In genomic region chr9:124275064-124275463, GRCm38 (mm10) we compare ENCODE assay signal across 31 mouse cellular contexts. TPM values are rescaled to one million over a fixed set of nuclear protein-coding genes. Genes with fewer than 3 reads are reported as not detected.
DNase-seq lines count a peak whose midpoint lies in the region; ATAC-seq lines count a peak whose summit lies in the region.
"Had no signal": no experiment of that assay in that cellular context is flagged by ENCODE, and none has a peak within 500 bp of the region (broad histone marks: within the 10 kb centered on the region; RNA-seq: fewer than 3 reads in every experiment).

No protein-coding gene starts in this region.

- ATAC-seq in granulocyte monocyte progenitor cell, adult 5-6 weeks (replicated peaks; ENCODE audit: poor library complexity, severe bottlenecking) = peak; percentile 67
- no peak for ATAC-seq in hindbrain, embryonic 11.5 days (ENCODE audit: low FRiP score)
- ATAC-seq: activated CD4-positive, CD25-positive, alpha-beta regulatory T cell, adult 4 months; forebrain, embryonic 13.5 days; forebrain, embryonic 16.5 days; hindbrain, postnatal 0 days; inflammation-experienced regulatory T-cells, adult 6 months; intestine, embryonic 16.5 days had no signal

- H3K36me3 ChIP-seq in splenic B cell, adult 2 months (ENCODE audit: control insufficient read depth, insufficient read depth, low read length, poor library complexity, severe bottlenecking) = no peaks in the 10 kb centered on the region; the same call in none of the 2 replicates
- H3K36me3 ChIP-seq in hindbrain, embryonic 11.5 days (ENCODE audit: control insufficient read depth, insufficient read depth, low read length) = peaks cover 5% of the 10 kb centered on the region; the same call in 1 of the 2 replicates

- peak; percentile 78 for DNase-seq in MEL-GATA-1-ER (ENCODE audit: extremely low read depth, low read depth)
- DNase-seq in splenic B cell, adult 2 months (ENCODE audit: low read depth, low spot score) = peak; percentile 62
- no peak for DNase-seq in hindbrain, embryonic 11.5 days (ENCODE audit: low spot score)
- no peak for DNase-seq in cerebellum, postnatal 4 days (ENCODE audit: low spot score in 2 of 2)
- no peak for DNase-seq in urinary bladder, postnatal 25 days (ENCODE audit: low spot score)
- DNase-seq: adrenal gland, adult 8-10 months; adrenal gland, postnatal 25 days; cerebellum, adult 11-12 months; cerebellum, adult 8-10 months; cerebellum, postnatal 10 days; cerebellum, postnatal 36 days; embryo, embryonic 11 days; gastrocnemius, adult 2 months; gastrocnemius, postnatal 14 days; heart, adult 18-20 months; heart, postnatal 10 days; heart, postnatal 36 days had no signal

- no peaks in the 10 kb centered on the region for H3K4me1 ChIP-seq in hindbrain, embryonic 11.5 days (replicated peaks; ENCODE audit: control insufficient read depth, insufficient read depth, low read length)
- H3K4me1 ChIP-seq: embryonic facial prominence, embryonic 10.5 days; embryonic facial prominence, embryonic 13.5 days; forebrain, embryonic 10.5 days; heart, embryonic 12.5 days; heart, embryonic 15.5 days; hindbrain, embryonic 10.5 days had no signal

- no peak overlapping the region for H3K27ac ChIP-seq in hindbrain, embryonic 11.5 days (ENCODE audit: low read depth, low read length)
- H3K27ac ChIP-seq: embryonic facial prominence, embryonic 10.5 days; embryonic facial prominence, embryonic 13.5 days; forebrain, embryonic 10.5 days; forebrain, embryonic 13.5 days; gastrocnemius, adult 2 months; heart, embryonic 15.5 days; hindbrain, embryonic 10.5 days; hindbrain, embryonic 14.5 days; hindbrain, postnatal 0 days had no signal

- no peak overlapping the region for H3K9ac ChIP-seq in hindbrain, embryonic 11.5 days (ENCODE audit: low read depth, low read length)
- H3K9ac ChIP-seq: embryonic facial prominence, embryonic 13.5 days; forebrain, embryonic 13.5 days; heart, embryonic 12.5 days; heart, embryonic 15.5 days; hindbrain, embryonic 14.5 days had no signal

- H3K4me2 ChIP-seq in hindbrain, embryonic 11.5 days (replicated peaks; ENCODE audit: low read depth, low read length) = no peak overlapping the region
- H3K4me2 ChIP-seq: embryonic facial prominence, embryonic 13.5 days; forebrain, embryonic 13.5 days; heart, embryonic 12.5 days; heart, embryonic 15.5 days; hindbrain, embryonic 14.5 days had no signal

- H3K4me3 ChIP-seq in hindbrain, embryonic 11.5 days (ENCODE audit: low read depth, low read length) = no peak overlapping the region
- H3K4me3 ChIP-seq: embryonic facial prominence, embryonic 10.5 days; embryonic facial prominence, embryonic 13.5 days; forebrain, embryonic 10.5 days; forebrain, embryonic 13.5 days; gastrocnemius, adult 2 months; heart, embryonic 12.5 days; heart, embryonic 15.5 days; hindbrain, embryonic 10.5 days had no signal

- H3K27me3 ChIP-seq in splenic B cell, adult 2 months (ENCODE audit: control insufficient read depth, insufficient read depth, low read length, poor library complexity, severe bottlenecking) = no peaks in the 10 kb centered on the region
- H3K27me3 ChIP-seq in hindbrain, embryonic 11.5 days (ENCODE audit: control insufficient read depth, insufficient read depth, low read length) = no peaks in the 10 kb centered on the region
- H3K27me3 ChIP-seq: embryonic facial prominence, embryonic 13.5 days; forebrain, embryonic 13.5 days; heart, embryonic 12.5 days; heart, embryonic 15.5 days had no signal

- peaks cover 12% of the 10 kb centered on the region for H3K9me3 ChIP-seq in hindbrain, embryonic 11.5 days (ENCODE audit: control insufficient read depth, low read length)

- 94% methylated on average over 2 of the region's 2 CpGs for WGBS in hindbrain, embryonic 11.5 days

RNA-seq across cellular contexts. Expression of gene 2010315B03Rik, which starts 37.4 kb away (rescaled TPM):
- 7.7 and 17.0 TPM in 2 replicates for total RNA-seq in granulocyte monocyte progenitor cell, adult 5-6 weeks (2014; fragmentation: Nextera tagmentation)
- total RNA-seq in granulocyte monocyte progenitor cell, adult 5-6 weeks (2017) = 16.2 and 17.2 TPM in 2 replicates
- 4.8 and 7.8 TPM in 2 replicates for polyA plus RNA-seq in hindbrain, embryonic 11.5 days (2014; fragmentation: Nextera tagmentation; extraction: Ambion mirVana)

Comparison
In these comparisons a context has a peak if more than half of its experiments do, and no peak if none do; other contexts are left out.
1. DNase-seq: peak in MEL-GATA-1-ER (single experiment) and splenic B cell, adult 2 months (single experiment); none in hindbrain, embryonic 11.5 days (single experiment), cerebellum, postnatal 4 days (0 of 2) and urinary bladder, postnatal 25 days (single experiment).